Mouse (Mus musculus): ENCODE data around the gene Npr2.

GRCm38 (mm10) chr4:43598650-43599380 is 32.9 kb upstream of the Npr2 start:
- TF ChIP-seq POLR2A (IDR thresholded peaks at IDR 0.05; ENCODE audit: borderline replicate concordance, insufficient read depth, low read length) (no peak), CTCF (IDR thresholded peaks at IDR 0.05; ENCODE audit: borderline replicate concordance, insufficient read depth, low read depth, low read length) (no peak)

Measured in cerebellum, adult 2 months (tissue).